Mouse (Mus musculus) v-Abl transformed pro-B cells (cell line): ENCODE measurements around the gene Moxd2.

Experiments
- in situ Hi-C, 2 experiments: fragments of 400-800 bp; cut with MboI; formaldehyde crosslinking; loops; one replicate each; pipeline ENCODE4 v1.15.1; 2025; ENCODE audit not compliant: unreplicated experiment in 2 of 2

Gene Moxd2

GRCm38 (mm10) chr6:40887394-40887793, at the start of gene Moxd2:
Gene Moxd2, minus strand, starts transcription at chr6:40887494.
- in situ Hi-C loops, result loop anchor here (10.0 to 25.0 kb wide), 3 partner anchors 377 to 1375 kb away; partner anchors contain the start of genes Casp2 (in 1 of the 2) and Tmem139 (in 1 of the 2)

- in situ Hi-C loops, result no loop called here
Observed at GRCm38 (mm10) chr6:40919954-40920353, 32.7 kb upstream of the Moxd2 start.

- in situ Hi-C loops, result loop anchor here in 1 of 2 experiments (5.0 kb wide), 1 partner anchor 652 kb away; no protein-coding TSS in a partner anchor
Observed at GRCm38 (mm10) chr6:40900287-40900686, 13.0 kb upstream of the Moxd2 start, which contains the start of gene Prss58. Gene Prss58, minus strand, starts transcription at chr6:40900387.

- in situ Hi-C loops, result loop anchor here (5.0 to 25.0 kb wide), 6 partner anchors 153 to 1368 kb away; partner anchors contain the start of genes Casp2 (in 1 of the 2) and Tmem139 (in 1 of the 2)
Observed at GRCm38 (mm10) chr6:40894716-40895115, 7.4 kb upstream of the Moxd2 start.

- in situ Hi-C loops, result loop anchor here (5.0 to 25.0 kb wide), 4 partner anchors 164 to 1369 kb away; partner anchors contain the start of genes Casp2 (in 1 of the 2) and Tmem139 (in 1 of the 2)
Observed at GRCm38 (mm10) chr6:40893577-40893976, 6.3 kb upstream of the Moxd2 start.

- in situ Hi-C loops, result loop anchor here (5.0 to 25.0 kb wide), 4 partner anchors 166 to 1371 kb away; partner anchors contain the start of genes Casp2 (in 1 of the 2) and Tmem139 (in 1 of the 2)
Observed at GRCm38 (mm10) chr6:40891754-40892153, 4.5 kb upstream of the Moxd2 start.

- in situ Hi-C loops, result loop anchor here (5.0 to 25.0 kb wide), 4 partner anchors 166 to 1371 kb away; partner anchors contain the start of genes Casp2 (in 1 of the 2) and Tmem139 (in 1 of the 2)
Observed at GRCm38 (mm10) chr6:40890973-40891372, 3.7 kb upstream of the Moxd2 start.

- in situ Hi-C loops, result no loop called here
Observed at GRCm38 (mm10) chr6:40845283-40845682, 42.0 kb downstream of the Moxd2 start.
